Mouse (Mus musculus) urinary bladder, adult 18-20 months (tissue): ENCODE data around the gene Hs2st1.
"Not testable (repeated sequence)": the region's sequence is repeated elsewhere in the genome, so short reads cannot be mapped to it uniquely, and the experiment has no call there.

Experiments used
- DNase-seq, 2 experiments: peaks; one replicate each; pipeline ENCODE4 v3.0.0; 2022; ENCODE audit warnings: low spot score in 2 of 2, mixed read lengths in 2 of 2

Hs2st1 gene

GRCm38 (mm10) chr3:144570047-144570815, at the start of gene Hs2st1, which contains the start of gene Selenof:
TSS of gene Hs2st1 (minus strand) at chr3:144570181.
TSS of gene Selenof (plus strand) at chr3:144570304.
- peak; percentile 86 to 98 for DNase-seq

- DNase-seq, result no peak
Observed at GRCm38 (mm10) chr3:144617633-144618180, 47.7 kb upstream of the Hs2st1 start.

DNA sequence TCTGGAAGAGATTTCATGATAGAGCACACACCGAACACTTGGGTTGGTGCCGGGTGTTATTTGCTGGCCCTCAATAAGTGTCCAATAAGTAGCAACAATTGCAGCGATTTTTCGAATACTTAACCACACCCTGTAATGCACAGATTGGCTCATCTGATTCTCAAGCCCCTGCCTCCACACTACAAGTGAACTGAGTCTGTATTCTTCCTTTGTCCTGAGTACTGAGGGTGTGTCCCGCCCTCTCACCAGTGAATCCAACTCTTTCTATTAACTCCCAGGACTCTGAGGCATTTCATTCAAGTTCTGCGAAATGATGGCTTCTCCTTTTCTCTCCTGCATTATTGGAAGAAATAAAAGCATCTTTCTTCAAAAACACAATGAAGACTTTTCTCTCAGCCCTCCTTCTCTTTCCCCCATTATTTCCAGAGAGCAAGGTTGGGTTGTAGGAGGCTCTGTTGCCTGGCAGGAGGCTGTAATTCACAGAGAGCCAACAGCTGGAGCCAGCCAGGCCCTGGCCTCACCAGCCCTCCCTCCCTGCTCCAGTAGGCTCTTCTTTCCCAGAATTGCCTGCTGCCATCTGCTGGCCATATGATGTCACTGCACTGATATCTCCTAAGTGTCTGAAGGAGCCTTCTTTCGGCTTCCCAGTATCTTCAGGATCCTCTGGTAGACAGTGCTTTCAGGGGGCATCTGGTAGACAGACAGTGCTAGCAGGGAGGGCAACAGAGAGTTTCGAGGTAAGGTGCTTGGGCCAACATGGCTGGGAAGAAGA, 46.9 kb upstream of the Hs2st1 start:
- DNase-seq, result peak; percentile 52 to 70

GRCm38 (mm10) chr3:144615459-144615858, 45.5 kb upstream of the Hs2st1 start:
- DNase-seq, result no peak

DNA sequence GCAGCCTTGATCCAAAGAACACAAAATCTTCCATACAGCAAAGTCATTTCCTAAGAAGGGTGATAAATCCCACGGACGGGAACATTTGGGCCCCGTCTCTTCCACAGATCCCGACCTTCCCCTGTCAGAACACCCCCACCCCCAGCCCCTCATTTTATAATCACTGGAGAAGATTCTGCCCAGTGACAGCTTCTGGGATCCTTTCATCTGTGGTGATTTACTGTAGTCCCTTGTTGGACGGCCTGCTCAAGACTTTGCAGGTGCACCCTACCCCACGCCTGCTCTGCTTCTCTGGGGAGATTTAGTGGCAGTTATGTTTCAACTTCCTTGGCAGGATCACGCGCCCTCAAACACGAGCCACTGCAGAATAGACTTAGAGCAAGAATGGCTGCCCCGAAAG, 44.7 kb upstream of the Hs2st1 start:
- no peak for DNase-seq

- no peak for DNase-seq
Observed at GRCm38 (mm10) chr3:144614277-144614676, 44.3 kb upstream of the Hs2st1 start.

GRCm38 (mm10) chr3:144612382-144612781, 42.4 kb upstream of the Hs2st1 start:
- DNase-seq, result no peak

DNA sequence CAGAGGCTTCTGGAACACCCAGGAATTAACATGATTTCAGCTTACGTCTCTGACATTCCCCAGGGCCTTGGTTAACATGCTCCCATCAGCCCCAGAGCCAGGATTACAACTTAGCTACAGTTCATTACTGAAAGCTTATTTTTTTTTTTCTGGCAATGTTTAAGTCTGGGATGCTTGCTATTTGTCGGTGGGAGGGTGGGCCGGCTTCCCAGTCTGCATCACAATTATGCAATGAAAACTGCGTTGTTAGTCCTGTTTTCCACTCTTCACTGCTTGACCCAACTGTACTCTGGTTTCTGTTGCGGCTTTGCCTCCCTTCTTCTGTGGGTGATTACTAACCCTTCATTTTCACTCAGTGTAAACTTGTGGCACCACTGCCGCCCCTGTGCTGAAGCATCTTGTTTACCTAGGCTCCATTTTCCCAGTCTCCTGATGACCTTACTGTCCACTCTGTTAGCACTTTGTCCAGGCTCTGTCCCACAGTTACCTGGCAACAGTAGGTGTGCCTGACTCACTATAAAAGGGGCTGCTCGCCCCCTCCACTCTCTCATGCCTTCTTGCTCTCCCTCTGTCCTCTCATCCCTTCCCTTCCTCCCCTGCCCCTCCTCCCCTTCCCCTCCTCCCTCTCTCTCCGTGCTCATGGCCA, 41.8 kb upstream of the Hs2st1 start:
- DNase-seq, result peak in 1 of 2 experiments; percentile 14

DNA sequence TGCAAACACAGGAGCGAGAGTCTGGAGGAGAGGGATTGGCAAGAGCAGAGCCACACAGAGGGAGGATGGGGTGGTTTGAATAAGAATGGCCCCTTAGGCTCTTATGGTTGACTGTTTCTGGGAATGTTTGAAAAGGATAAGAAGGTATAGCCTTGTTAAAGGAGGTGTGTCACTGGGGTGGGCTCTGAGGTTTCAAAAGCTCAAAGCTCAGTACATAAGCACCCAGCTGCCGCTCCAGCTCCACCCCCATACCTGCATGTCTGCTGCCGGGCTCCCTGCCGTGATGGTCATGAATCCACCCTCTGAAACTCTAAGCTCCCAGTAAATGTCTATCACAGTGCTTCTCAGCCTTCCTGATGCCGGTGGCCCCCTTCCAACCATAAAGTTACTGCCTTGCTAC, 40.8 kb upstream of the Hs2st1 start:
- no peak for DNase-seq

- no peak for DNase-seq
Observed at GRCm38 (mm10) chr3:144608090-144608489, 38.1 kb upstream of the Hs2st1 start.

DNA sequence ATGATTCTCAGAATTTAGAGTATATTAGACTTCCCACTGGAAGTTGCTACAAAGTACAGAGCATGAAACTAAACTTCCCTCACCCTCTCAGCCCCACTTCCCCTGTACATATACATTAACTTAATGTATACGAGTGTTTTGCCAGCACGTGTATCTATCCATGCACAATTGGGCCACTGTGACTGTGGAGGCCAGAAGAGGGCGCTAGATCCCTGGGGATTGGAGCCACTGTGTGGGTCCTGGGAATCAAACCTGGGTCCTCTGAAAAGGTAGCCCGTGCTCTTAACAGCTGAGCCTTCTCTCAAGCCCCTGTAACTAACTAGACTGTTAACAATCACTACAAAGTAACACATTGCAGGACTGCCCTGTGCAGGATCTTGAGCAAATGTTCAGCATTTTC, 36.5 kb upstream of the Hs2st1 start:
- no peak for DNase-seq

- DNase-seq, result not testable (repeated sequence)
Observed at GRCm38 (mm10) chr3:144605811-144606210, 35.8 kb upstream of the Hs2st1 start.

- no peak for DNase-seq
Observed at GRCm38 (mm10) chr3:144604205-144604604, 34.2 kb upstream of the Hs2st1 start.

GRCm38 (mm10) chr3:144603558-144603957, 33.6 kb upstream of the Hs2st1 start:
- DNase-seq, result no peak

DNA sequence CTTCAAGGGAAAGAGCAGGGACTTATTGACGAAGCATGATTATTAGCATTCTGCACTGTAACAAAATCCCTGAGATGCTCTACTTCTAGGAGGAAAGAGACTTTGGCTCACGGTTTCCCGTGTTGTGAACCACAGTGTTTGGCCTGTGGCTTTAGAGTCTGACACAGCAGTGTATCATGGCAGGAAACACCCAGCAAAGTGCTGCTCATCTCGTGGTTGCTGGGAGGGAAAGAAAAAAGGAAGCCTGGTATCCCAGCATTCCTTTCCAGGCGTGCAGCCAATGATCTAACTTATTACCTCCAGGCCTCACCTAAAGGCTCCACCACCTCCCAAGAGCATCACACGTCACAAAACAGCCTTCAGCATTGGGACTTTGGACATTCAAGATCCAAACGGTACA, 32.8 kb upstream of the Hs2st1 start:
- no peak for DNase-seq

DNA sequence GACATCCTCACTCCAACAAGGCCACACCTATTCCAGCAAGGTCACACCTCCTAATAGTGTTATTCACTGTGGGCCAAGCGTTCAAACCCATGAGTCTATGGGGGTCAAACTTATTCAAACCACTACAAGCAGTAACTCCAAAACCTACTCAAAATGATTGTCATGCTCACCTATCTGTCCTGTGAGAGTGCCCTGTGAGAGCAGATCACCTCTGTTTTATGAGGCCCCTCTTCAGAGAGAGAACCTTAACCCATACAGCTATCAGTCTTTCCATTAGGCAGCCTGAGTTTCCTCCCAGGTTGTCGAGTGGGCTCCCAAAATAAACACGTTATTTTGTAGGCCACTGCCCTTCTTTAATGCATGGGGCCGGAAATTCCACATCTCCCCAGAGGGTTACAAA, 32.4 kb upstream of the Hs2st1 start:
- DNase-seq, result no peak

DNA sequence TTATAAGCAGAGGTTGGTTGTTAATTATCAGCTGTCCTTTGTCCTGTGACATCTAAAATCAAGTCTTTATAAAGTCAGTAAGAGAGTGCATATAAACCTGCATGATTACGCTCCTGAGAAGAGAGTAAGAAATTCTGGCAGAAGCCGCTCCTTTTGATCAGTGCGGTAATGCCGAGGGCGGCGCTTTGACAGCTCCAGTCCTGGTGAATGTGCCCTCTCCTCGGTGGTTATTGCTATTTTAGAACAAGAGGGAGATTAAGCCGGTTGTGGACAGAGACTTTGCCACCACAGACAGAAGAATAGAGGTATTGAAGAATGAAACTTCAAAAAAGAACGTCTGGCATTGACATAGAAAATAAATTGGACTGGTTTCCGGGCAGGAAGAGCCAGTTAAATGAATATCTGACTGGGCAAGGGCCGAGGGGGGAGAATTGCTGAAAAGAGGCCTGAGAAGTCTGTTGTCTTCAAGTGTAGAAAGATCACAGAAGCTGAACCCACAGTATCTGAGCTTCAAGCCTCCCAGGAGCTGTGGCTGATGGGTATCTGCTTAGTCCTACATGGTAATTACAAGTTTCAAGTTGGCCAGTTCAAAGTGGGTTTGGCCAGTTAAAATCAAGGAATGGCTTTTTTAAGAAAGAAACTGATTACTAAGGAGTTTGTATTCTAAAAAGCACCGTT, 27.9 kb upstream of the Hs2st1 start:
- no peak for DNase-seq

GRCm38 (mm10) chr3:144597121-144597520, 27.1 kb upstream of the Hs2st1 start:
- DNase-seq, result no peak

DNA sequence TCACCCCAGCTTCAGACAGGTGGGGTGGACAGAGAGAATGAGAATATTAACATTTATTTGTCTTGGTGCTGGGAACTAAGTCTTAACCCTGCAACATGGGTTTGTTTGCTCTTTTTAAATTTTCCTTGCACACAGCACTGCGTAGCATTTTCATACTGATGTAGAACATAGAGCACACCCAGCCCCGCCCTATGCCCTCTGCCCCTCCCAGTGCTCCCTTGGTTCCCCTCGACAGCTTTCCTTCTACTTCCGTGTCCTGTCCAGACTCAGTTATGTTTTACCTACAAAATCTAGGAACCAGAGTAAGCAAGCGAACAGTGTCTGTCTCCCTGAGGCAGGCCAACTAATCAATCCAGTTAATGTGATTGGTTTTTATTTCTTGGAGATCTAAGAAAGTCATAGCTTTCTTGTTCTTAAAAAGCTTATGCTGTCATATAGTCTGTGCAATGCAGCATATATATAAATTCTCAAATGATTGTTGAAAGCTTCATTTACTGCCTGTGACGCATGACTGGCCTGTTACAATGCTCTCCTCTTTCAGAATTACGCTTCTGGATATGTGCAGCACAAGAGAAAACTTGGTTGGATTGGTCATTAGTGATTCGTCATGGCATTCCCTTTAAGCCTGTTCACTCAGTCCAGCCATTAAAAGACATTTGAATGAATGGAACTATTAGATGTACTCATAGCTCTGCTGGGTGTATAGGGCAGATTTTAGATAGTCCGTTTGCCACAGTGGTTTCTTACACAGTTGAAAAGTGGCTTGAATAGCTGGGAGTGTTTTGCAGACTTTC, 23.2 kb upstream of the Hs2st1 start:
- DNase-seq, result no peak

DNA sequence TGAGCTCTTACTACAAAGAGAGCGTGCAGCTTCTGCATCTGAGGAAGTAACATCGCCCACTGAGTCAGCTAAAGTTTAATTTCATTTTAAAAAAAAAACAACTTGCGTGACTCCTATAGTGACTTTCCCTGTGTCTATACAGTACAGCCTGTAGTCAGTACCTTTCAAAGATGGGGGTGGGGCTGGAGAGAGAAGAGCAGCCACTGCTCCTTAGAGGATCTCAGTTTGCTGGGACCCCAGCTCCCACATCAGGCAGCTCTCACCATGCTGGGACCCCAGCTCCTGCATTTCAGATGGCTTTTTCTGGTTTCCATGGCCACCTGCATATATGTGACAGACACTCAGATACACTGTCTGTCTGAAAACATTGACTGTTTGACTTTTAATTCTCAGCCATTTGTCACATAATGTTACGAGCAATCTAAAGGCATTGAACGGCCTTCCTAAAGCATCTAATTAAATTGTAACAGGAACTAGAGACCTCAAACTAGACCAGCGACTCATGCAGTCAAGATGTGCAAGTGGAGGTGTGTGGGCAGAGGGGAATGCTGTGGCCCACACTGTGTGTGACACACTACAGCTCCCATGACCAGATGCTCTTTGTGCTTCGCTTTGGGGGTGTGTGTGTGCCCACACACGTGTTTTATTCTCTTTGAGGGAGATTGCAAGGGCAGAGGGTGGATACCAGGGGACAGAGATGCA, 19.4 kb upstream of the Hs2st1 start:
- DNase-seq, result no peak
